Mouse (Mus musculus) midbrain, postnatal 0 days (tissue): ENCODE results near the gene Mical2. TPM values are rescaled to one million over a fixed set of nuclear protein-coding genes. Genes with fewer than 3 reads are reported as not detected.

Experiments used
- ATAC-seq: fragments of 200-750 bp; cut with Nextera tagmentation; 2 replicates; pipeline ENCODE4 v1.8.0; 2017; ENCODE audit warnings: moderate number of reproducible peaks, mild to moderate bottlenecking, moderate TSS enrichment, moderate library complexity; ENCODE audit not compliant: low FRiP score
- DNase-seq: peaks from one replicate; pipeline ENCODE4 v3.0.0-alpha.2; 2015; ENCODE audit warnings: low spot score
- H3K27ac ChIP-seq: fragments of 300-500 bp; sonication (generic); 2 replicates; pipeline ENCODE4 v1.5.1; 2014; ENCODE audit warnings: low read depth, mild to moderate bottlenecking, low read length, mixed read lengths
- H3K27me3 ChIP-seq: fragments of 300-500 bp; sonication (generic); 2 replicates; pipeline ENCODE4 v1.6.1; 2014; ENCODE audit warnings: low read length, control low read depth, mixed read lengths; ENCODE audit not compliant: insufficient read depth
- H3K36me3 ChIP-seq: fragments of 300-500 bp; sonication (generic); 2 replicates; pipeline ENCODE4 v1.6.1; 2014; ENCODE audit warnings: low read length, control low read depth, mixed read lengths; ENCODE audit not compliant: insufficient read depth
- H3K4me1 ChIP-seq: fragments of 300-500 bp; sonication (generic); 2 replicates; pipeline ENCODE4 v1.6.1; 2014; ENCODE audit warnings: mild to moderate bottlenecking, control low read depth, antibody characterized with exemption, low read length, mixed read lengths; ENCODE audit not compliant: insufficient read depth
- H3K4me2 ChIP-seq: fragments of 300-500 bp; sonication (generic); 2 replicates; pipeline ENCODE4 v1.6.1; 2014; ENCODE audit warnings: low read depth, mild to moderate bottlenecking, low read length, mixed read lengths; ENCODE audit not compliant: poor library complexity, severe bottlenecking
- H3K4me3 ChIP-seq: fragments of 300-500 bp; sonication (generic); 2 replicates; pipeline ENCODE4 v1.5.1; 2014; ENCODE audit warnings: low read depth, mild to moderate bottlenecking, low read length, moderate library complexity
- H3K9ac ChIP-seq: fragments of 300-500 bp; sonication (generic); replicated peaks from 2 replicates; pipeline ENCODE4 v1.6.1; 2014; ENCODE audit warnings: mild to moderate bottlenecking, low read length, moderate library complexity, mixed read lengths; ENCODE audit not compliant: poor library complexity, severe bottlenecking
- H3K9me3 ChIP-seq: fragments of 300-500 bp; sonication (generic); 2 replicates; pipeline ENCODE4 v1.6.1; 2016; ENCODE audit warnings: low read length, control low read depth
- CTCF ChIP-seq: IDR thresholded peaks from 2 replicates; pipeline ENCODE4 v1.5.1; 2016; ENCODE audit warnings: antibody characterized with exemption, mild to moderate bottlenecking
- WGBS: fragments of 180-500 bp; shearing (Covaris S2); extraction: QIAGEN DNeasy Blood & Tissue Kit; methylation state at CpG from one replicate; pipeline ENCODE4 v1.1.7; 2014; 5-methylcytosine and 5-hydroxymethylcytosine counted together
- polyA plus RNA-seq: library from polyadenylated mRNA; unstranded; fragments of >200 nt; fragmentation: Nextera tagmentation; extraction: Ambion mirVana; gene quantifications from 2 replicates; pipeline ENCODE4 v1.2.1, GENCODE M21; 2015
- total RNA-seq: library from RNA; depleted of rRNA; stranded (reverse); fragments of >200 nt; gene quantifications from 2 replicates; pipeline ENCODE4 v1.2.3, GENCODE M21; 2014

Gene Mical2
- total and polyA plus RNA-seq, 2 experiments from 2014 or later, result 6.2 to 11.0 TPM

GRCm38 (mm10) chr7:112397786-112398185, 172.1 kb downstream of the Mical2 start:
- H3K9ac ChIP-seq, result no peak overlapping the region
- no peaks in the 10 kb centered on the region for H3K27me3 ChIP-seq
- H3K4me3 ChIP-seq, result no peak overlapping the region
- no peaks in the 10 kb centered on the region for H3K36me3 ChIP-seq
- ATAC-seq (no peak), DNase-seq (no peak)
- TF ChIP-seq CTCF, result no peak
- H3K9me3 ChIP-seq, result no peaks in the 10 kb centered on the region
- WGBS, result 92% methylated on average over 3 of the region's 3 CpGs
- H3K27ac ChIP-seq, result no peak overlapping the region
- H3K4me1 ChIP-seq, result no peaks in the 10 kb centered on the region
- no peak overlapping the region for H3K4me2 ChIP-seq

GRCm38 (mm10) chr7:112399425-112400170, 173.9 kb downstream of the Mical2 start:
- no peaks in the 10 kb centered on the region for H3K9me3 ChIP-seq
- ATAC-seq, result no peak
- H3K27ac ChIP-seq, result no peak overlapping the region
- H3K4me1 ChIP-seq, result no peaks in the 10 kb centered on the region
- DNase-seq, result no peak
- H3K9ac ChIP-seq, result no peak overlapping the region
- WGBS, result 50% methylated on average over 7 of the region's 7 CpGs
- no peaks in the 10 kb centered on the region for H3K36me3 ChIP-seq
- H3K4me2 ChIP-seq, result no peak overlapping the region
- TF ChIP-seq CTCF, result no peak
- no peaks in the 10 kb centered on the region for H3K27me3 ChIP-seq
- no peak overlapping the region for H3K4me3 ChIP-seq

- Histone ChIP-seq H3K27me3 (no peaks in the 10 kb centered on the region), H3K9ac (no peak overlapping the region), H3K36me3 (no peaks in the 10 kb centered on the region), H3K4me2 (no peak overlapping the region), H3K27ac (no peak overlapping the region), H3K4me3 (no peak overlapping the region), H3K9me3 (no peaks in the 10 kb centered on the region), H3K4me1 (no peaks in the 10 kb centered on the region)
- DNase-seq (peak; percentile 95), ATAC-seq (0 out of 2 replicates have a peak, but pooled peaks have one; percentile 34)
- TF ChIP-seq CTCF, result peak; percentile 95
- WGBS, result 44% methylated on average over 6 of the region's 6 CpGs
These were observed 174.5 kb downstream of the Mical2 start for GRCm38 (mm10) chr7:112400175-112400574.

- no peak overlapping the region for H3K9ac ChIP-seq
- no peaks in the 10 kb centered on the region for H3K4me1 ChIP-seq
- no peak overlapping the region for H3K27ac ChIP-seq
- H3K36me3 ChIP-seq, result no peaks in the 10 kb centered on the region
- TF ChIP-seq CTCF, result no peak
- DNase-seq, result no peak
- H3K9me3 ChIP-seq, result no peaks in the 10 kb centered on the region
- 67% methylated on average over 2 of the region's 2 CpGs for WGBS
- no peak overlapping the region for H3K4me2 ChIP-seq
- no peak for ATAC-seq
- H3K27me3 ChIP-seq, result no peaks in the 10 kb centered on the region
- H3K4me3 ChIP-seq, result no peak overlapping the region
These were observed 179.4 kb downstream of the Mical2 start for GRCm38 (mm10) chr7:112405061-112405460.

- H3K9me3 ChIP-seq, result no peaks in the 10 kb centered on the region
- no peaks in the 10 kb centered on the region for H3K4me1 ChIP-seq
- TF ChIP-seq CTCF, result no peak
- DNase-seq (no peak), ATAC-seq (no peak)
- no peaks in the 10 kb centered on the region for H3K27me3 ChIP-seq
- no peak overlapping the region for H3K4me3 ChIP-seq
- WGBS, result 79% methylated on average over 8 of the region's 8 CpGs
- H3K27ac ChIP-seq, result no peak overlapping the region
- H3K4me2 ChIP-seq, result no peak overlapping the region
- no peaks in the 10 kb centered on the region for H3K36me3 ChIP-seq
- no peak overlapping the region for H3K9ac ChIP-seq
These were observed 179.9 kb downstream of the Mical2 start for GRCm38 (mm10) chr7:112405578-112405977.

GRCm38 (mm10) chr7:112407597-112407996, 181.9 kb downstream of the Mical2 start:
- WGBS, result 38% methylated on average over 7 of the region's 7 CpGs
- H3K27ac ChIP-seq, result no peak overlapping the region
- ATAC-seq (no peak), DNase-seq (peak; percentile 50)
- no peaks in the 10 kb centered on the region for H3K27me3 ChIP-seq
- H3K9ac ChIP-seq, result no peak overlapping the region
- H3K4me1 ChIP-seq, result no peaks in the 10 kb centered on the region
- no peak overlapping the region for H3K4me2 ChIP-seq
- H3K9me3 ChIP-seq, result no peaks in the 10 kb centered on the region
- no peaks in the 10 kb centered on the region for H3K36me3 ChIP-seq
- TF ChIP-seq CTCF, result no peak
- no peak overlapping the region for H3K4me3 ChIP-seq
